Mouse (Mus musculus) macrophage (primary cell): ENCODE data around the gene Tor1aip2. TPM values are rescaled to one million over a fixed set of nuclear protein-coding genes. Genes with fewer than 3 reads are reported as not detected.

ENCODE experiments used
- H3K27ac ChIP-seq: fragments of 350-480 bp; formaldehyde crosslinking; 2 replicates; pipeline ENCODE4 v1.9.0; 2021
- H3K36me3 ChIP-seq: fragments of 350-480 bp; formaldehyde crosslinking; 2 replicates; pipeline ENCODE4 v1.9.0; 2021; ENCODE audit errors: inconsistent target
- H3K4me3 ChIP-seq: fragments of 350-480 bp; formaldehyde crosslinking; 2 replicates; pipeline ENCODE4 v1.9.0; 2021; ENCODE audit errors: inconsistent target
- H3K79me2 ChIP-seq: fragments of 350-480 bp; formaldehyde crosslinking; 2 replicates; pipeline ENCODE4 v1.9.0; 2021; ENCODE audit errors: inconsistent target
- WGBS: methylation state at CpG from one replicate; pipeline ENCODE4 v1.1.7; 2026; ENCODE audit warnings: inconsistent platforms; ENCODE audit not compliant: missing documents; 5-methylcytosine and 5-hydroxymethylcytosine counted together
- polyA plus RNA-seq: library from polyadenylated mRNA; stranded (reverse); fragments of 250-400 nt; gene quantifications from 3 replicates; pipeline ENCODE4 v1.2.4, GENCODE M21; 2018; ENCODE audit warnings: inconsistent platforms

The Tor1aip2 gene
- polyA plus RNA-seq, 1 experiment from 2014 or later: 97.1 TPM

DNA sequence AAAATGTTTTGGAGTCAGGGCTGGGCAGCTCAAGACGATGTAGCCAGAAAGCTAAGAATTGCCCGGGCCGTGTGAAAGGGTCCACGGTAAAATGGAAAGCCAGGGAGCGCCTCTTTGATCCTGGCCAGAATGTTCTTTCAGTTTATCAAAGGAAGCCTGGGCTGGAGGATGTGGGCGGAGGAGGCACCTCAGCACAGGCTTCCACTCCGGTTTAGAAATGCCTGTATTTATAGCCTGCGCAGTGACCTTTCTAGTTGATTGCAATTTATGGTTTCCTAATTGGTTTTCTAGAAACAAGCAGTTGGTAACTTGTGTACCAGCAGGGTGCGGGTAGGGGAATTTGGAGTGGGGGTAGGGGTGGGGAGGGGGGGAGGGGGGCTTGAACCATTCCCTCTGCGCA lies 73.2 kb downstream of the Tor1aip2 start:
- Histone ChIP-seq H3K36me3 (no peaks in the 10 kb centered on the region), H3K4me3 (no peak overlapping the region), H3K27ac (no peak overlapping the region), H3K79me2 (no peaks in the 10 kb centered on the region)
- 2% methylated on average over 10 of the region's 10 CpGs for WGBS

- H3K36me3 ChIP-seq: no peaks in the 10 kb centered on the region
- WGBS: 91% methylated on average over 9 of the region's 9 CpGs
- H3K79me2 ChIP-seq: no peaks in the 10 kb centered on the region
- no peak overlapping the region for H3K4me3 ChIP-seq
- H3K27ac ChIP-seq: no peak overlapping the region
These were observed 75.9 kb downstream of the Tor1aip2 start for GRCm38 (mm10) chr1:156111090-156111489.

DNA sequence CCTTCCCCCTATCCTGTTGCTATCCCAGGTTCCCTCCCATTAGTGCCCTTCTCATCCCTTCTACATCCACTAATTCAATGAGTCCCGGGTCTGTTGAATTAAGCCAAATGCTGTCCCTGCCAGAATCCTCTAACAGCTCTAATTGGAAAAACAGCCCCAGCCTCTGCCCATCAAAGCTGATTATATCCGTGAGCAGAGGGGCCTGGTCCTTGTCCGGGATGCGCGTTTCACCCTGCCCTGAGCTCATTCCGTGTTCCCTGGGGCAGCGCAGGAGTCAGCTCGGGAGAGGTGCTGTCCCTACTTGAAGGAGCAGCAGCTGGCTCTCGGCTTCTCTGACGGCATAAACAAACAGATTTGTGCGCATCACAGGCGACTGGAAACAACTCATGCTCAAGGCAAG lies 76.5 kb downstream of the Tor1aip2 start:
- no peak overlapping the region for H3K27ac ChIP-seq
- no peaks in the 10 kb centered on the region for H3K79me2 ChIP-seq
- WGBS: 92% methylated on average over 12 of the region's 12 CpGs
- no peak overlapping the region for H3K4me3 ChIP-seq
- H3K36me3 ChIP-seq: no peaks in the 10 kb centered on the region

- WGBS: 85% methylated on average over 7 of the region's 7 CpGs
- no peaks in the 10 kb centered on the region for H3K79me2 ChIP-seq
- no peak overlapping the region for H3K27ac ChIP-seq
- no peak overlapping the region for H3K4me3 ChIP-seq
- H3K36me3 ChIP-seq: no peaks in the 10 kb centered on the region
These were observed 76.9 kb downstream of the Tor1aip2 start for GRCm38 (mm10) chr1:156112142-156112541.

DNA sequence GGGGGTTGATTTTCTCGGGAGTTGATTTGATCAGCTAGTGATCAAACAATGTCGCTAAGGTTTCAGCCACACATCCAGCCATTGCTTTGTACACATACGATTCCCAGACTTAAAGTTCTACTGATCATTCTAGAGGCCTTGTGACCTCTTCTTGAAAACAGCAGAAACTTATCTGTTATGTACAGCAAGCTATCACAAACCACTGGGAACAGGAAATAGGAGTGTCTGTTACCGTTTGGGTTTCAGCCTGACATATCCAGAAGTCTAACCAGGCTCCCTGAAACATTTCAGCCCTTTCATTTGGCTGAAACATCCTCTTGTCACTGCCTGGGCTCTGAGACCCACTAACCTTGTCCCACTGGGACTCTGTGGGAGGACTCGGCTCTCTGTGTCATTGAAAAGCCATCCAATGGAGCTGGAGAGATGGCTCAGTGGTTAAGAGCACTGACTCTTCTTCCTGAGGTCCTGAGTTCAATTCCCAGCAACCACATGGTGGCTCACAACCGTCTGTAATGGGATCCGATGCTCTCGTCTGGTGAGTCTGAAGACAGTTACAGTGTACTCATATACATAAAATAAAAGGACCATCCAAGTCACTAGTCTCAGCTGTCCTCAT lies 78.8 kb downstream of the Tor1aip2 start:
- Histone ChIP-seq H3K27ac (no peak overlapping the region), H3K4me3 (no peak overlapping the region), H3K79me2 (no peaks in the 10 kb centered on the region), H3K36me3 (no peaks in the 10 kb centered on the region)
- WGBS: 69% methylated on average over 8 of the region's 8 CpGs

GRCm38 (mm10) chr1:156116770-156117169 lies 81.6 kb downstream of the Tor1aip2 start:
- Histone ChIP-seq H3K4me3 (no peak overlapping the region), H3K79me2 (no peaks in the 10 kb centered on the region), H3K36me3 (no peaks in the 10 kb centered on the region), H3K27ac (no peak overlapping the region)
- 85% methylated on average over 3 of the region's 3 CpGs for WGBS

Other genes starting within 250 kb of the Tor1aip2 start
- gene Qsox1, start 222.5 kb upstream of the Tor1aip2 start, polyA plus RNA-seq: 7.9 to 13.0 TPM (median 10.6 TPM) in 3 replicates
- 15.1 to 24.6 TPM (median 18.4 TPM) in 3 replicates for gene Cep350, start 62.1 kb upstream of the Tor1aip2 start, polyA plus RNA-seq
- 138 to 155 TPM (median 152 TPM) in 3 replicates for gene Tor1aip1, start 1.1 kb downstream of the Tor1aip2 start, polyA plus RNA-seq
- not detected in 3 replicates for gene Fam163a, start 169.6 kb downstream of the Tor1aip2 start, polyA plus RNA-seq